Mouse (Mus musculus) heart, embryonic 12.5 days (tissue): ENCODE measurements around the gene Ppp1r11. TPM values are rescaled to one million over a fixed set of nuclear protein-coding genes. Genes with fewer than 3 reads are reported as not detected.

Source experiments
- ATAC-seq: fragments of 200-750 bp; cut with Nextera tagmentation; 2 replicates; pipeline ENCODE4 v1.8.0; 2017; ENCODE audit warnings: moderate TSS enrichment, moderate library complexity; ENCODE audit not compliant: insufficient number of reproducible peaks, low FRiP score
- H3K27ac ChIP-seq: fragments of 300-500 bp; sonication (generic); 2 replicates; pipeline ENCODE4 v1.5.1; 2016; ENCODE audit warnings: mild to moderate bottlenecking, moderate library complexity; ENCODE audit not compliant: poor library complexity, severe bottlenecking
- H3K27me3 ChIP-seq: fragments of 300-500 bp; sonication (generic); replicated peaks from 2 replicates; pipeline ENCODE4 v1.6.1; 2016; ENCODE audit warnings: mild to moderate bottlenecking, moderate library complexity
- H3K36me3 ChIP-seq: fragments of 300-500 bp; sonication (generic); 2 replicates; pipeline ENCODE4 v1.6.1; 2016; ENCODE audit warnings: mild to moderate bottlenecking, moderate library complexity
- H3K4me1 ChIP-seq: fragments of 300-500 bp; sonication (generic); replicated peaks from 2 replicates; pipeline ENCODE4 v1.6.1; 2016; ENCODE audit warnings: mild to moderate bottlenecking
- H3K4me2 ChIP-seq: fragments of 300-500 bp; sonication (generic); 2 replicates; pipeline ENCODE4 v1.6.1; 2016; ENCODE audit warnings: mild to moderate bottlenecking, moderate library complexity
- H3K4me3 ChIP-seq: fragments of 300-500 bp; sonication (generic); 2 replicates; pipeline ENCODE4 v1.5.1; 2016; ENCODE audit warnings: mild to moderate bottlenecking
- H3K9ac ChIP-seq: fragments of 300-500 bp; sonication (generic); 2 replicates; pipeline ENCODE4 v1.6.1; 2016; ENCODE audit warnings: mild to moderate bottlenecking, moderate library complexity
- H3K9me3 ChIP-seq: fragments of 300-500 bp; sonication (generic); replicated peaks from 2 replicates; pipeline ENCODE4 v1.6.1; 2016; ENCODE audit warnings: mild to moderate bottlenecking, moderate library complexity
- WGBS: fragments of 180-500 bp; shearing (Covaris S2); methylation state at CpG from one replicate; pipeline ENCODE4 v1.1.7; 2016; 5-methylcytosine and 5-hydroxymethylcytosine counted together
- polyA plus RNA-seq: library from polyadenylated mRNA; unstranded; fragments of >200 nt; fragmentation: Nextera tagmentation; extraction: Ambion mirVana; gene quantifications from 2 replicates; pipeline ENCODE4 v1.2.1, GENCODE M21; 2016

Ppp1r11 gene
- polyA plus RNA-seq, 1 experiment from 2014 or later, result 83.8 TPM

GRCm38 (mm10) chr17:36914108-36914507 lies 37.4 kb downstream of the Ppp1r11 start:
- ATAC-seq, result no peak
- Histone ChIP-seq H3K4me2 (no peak overlapping the region), H3K9ac (no peak overlapping the region), H3K4me1 (no peaks in the 10 kb centered on the region), H3K27me3 (no peaks in the 10 kb centered on the region; the same call in 1 of the 2 replicates), H3K27ac (no peak overlapping the region), H3K9me3 (no peaks in the 10 kb centered on the region), H3K4me3 (no peak overlapping the region), H3K36me3 (no peaks in the 10 kb centered on the region)
- WGBS, result 4% methylated on average over 2 of the region's 2 CpGs

- H3K9me3 ChIP-seq, result no peaks in the 10 kb centered on the region
- 67% methylated on average over 2 of the region's 2 CpGs for WGBS
- H3K36me3 ChIP-seq, result no peaks in the 10 kb centered on the region
- H3K9ac ChIP-seq, result no peak overlapping the region
- no peak for ATAC-seq
- peaks cover 4% of the 10 kb centered on the region for H3K27me3 ChIP-seq
- no peak overlapping the region for H3K4me3 ChIP-seq
- no peaks in the 10 kb centered on the region for H3K4me1 ChIP-seq
- H3K27ac ChIP-seq, result no peak overlapping the region
- no peak overlapping the region for H3K4me2 ChIP-seq
Observed at GRCm38 (mm10) chr17:36912031-36912430, 39.5 kb downstream of the Ppp1r11 start.

- WGBS, result 48% methylated on average over 4 of the region's 4 CpGs
- ATAC-seq, result no peak
- H3K27me3 ChIP-seq, result peaks cover 4% of the 10 kb centered on the region
- no peak overlapping the region for H3K27ac ChIP-seq
- H3K4me3 ChIP-seq, result no peak overlapping the region
- no peak overlapping the region for H3K9ac ChIP-seq
- H3K4me1 ChIP-seq, result no peaks in the 10 kb centered on the region
- H3K4me2 ChIP-seq, result no peak overlapping the region
- H3K9me3 ChIP-seq, result no peaks in the 10 kb centered on the region
- H3K36me3 ChIP-seq, result no peaks in the 10 kb centered on the region
Observed at GRCm38 (mm10) chr17:36909802-36910201, 41.7 kb downstream of the Ppp1r11 start.

GRCm38 (mm10) chr17:36908235-36908634 lies 43.3 kb downstream of the Ppp1r11 start:
- no peaks in the 10 kb centered on the region for H3K36me3 ChIP-seq
- H3K4me2 ChIP-seq, result no peak overlapping the region
- ATAC-seq, result no peak
- H3K27me3 ChIP-seq, result peaks cover 4% of the 10 kb centered on the region
- no peak overlapping the region for H3K27ac ChIP-seq
- H3K4me3 ChIP-seq, result no peak overlapping the region
- H3K4me1 ChIP-seq, result no peaks in the 10 kb centered on the region
- 48% methylated on average over 1 of the region's 1 CpGs for WGBS
- H3K9ac ChIP-seq, result no peak overlapping the region
- H3K9me3 ChIP-seq, result no peaks in the 10 kb centered on the region

- Histone ChIP-seq H3K27ac (no peak overlapping the region), H3K4me2 (no peak overlapping the region), H3K27me3 (peaks cover 10% of the 10 kb centered on the region; the same call in 1 of the 2 replicates), H3K9ac (no peak overlapping the region), H3K4me1 (no peaks in the 10 kb centered on the region), H3K9me3 (no peaks in the 10 kb centered on the region), H3K4me3 (no peak overlapping the region), H3K36me3 (no peaks in the 10 kb centered on the region)
- WGBS, result 65% methylated on average over 3 of the region's 3 CpGs
- ATAC-seq, result no peak
Observed at GRCm38 (mm10) chr17:36903651-36904050, 47.9 kb downstream of the Ppp1r11 start.

GRCm38 (mm10) chr17:36900691-36901090 lies 50.9 kb downstream of the Ppp1r11 start:
- 23% methylated on average over 1 of the region's 1 CpGs for WGBS

GRCm38 (mm10) chr17:36900001-36900400 lies 51.5 kb downstream of the Ppp1r11 start:
- 0 out of 2 replicates have a peak, but pooled peaks cover 6% of the 10 kb centered on the region for H3K27me3 ChIP-seq
- ATAC-seq, result no peak
- H3K36me3 ChIP-seq, result no peaks in the 10 kb centered on the region
- H3K27ac ChIP-seq, result no peak overlapping the region
- H3K4me3 ChIP-seq, result no peak overlapping the region
- no peaks in the 10 kb centered on the region for H3K4me1 ChIP-seq
- 69% methylated on average over 5 of the region's 5 CpGs for WGBS
- no peak overlapping the region for H3K4me2 ChIP-seq
- H3K9me3 ChIP-seq, result no peaks in the 10 kb centered on the region
- no peak overlapping the region for H3K9ac ChIP-seq

More at GRCm38 (mm10) chr17:36900691-36901090, 50.9 kb downstream of the Ppp1r11 start:
- ATAC-seq, result no peak
- no peak overlapping the region for H3K27ac ChIP-seq
- no peak overlapping the region for H3K9ac ChIP-seq
- no peaks in the 10 kb centered on the region for H3K36me3 ChIP-seq
- no peaks in the 10 kb centered on the region for H3K9me3 ChIP-seq
- 0 out of 2 replicates have a peak, but pooled peaks cover 6% of the 10 kb centered on the region for H3K27me3 ChIP-seq
- H3K4me1 ChIP-seq, result no peaks in the 10 kb centered on the region
- H3K4me3 ChIP-seq, result no peak overlapping the region
- no peak overlapping the region for H3K4me2 ChIP-seq

GRCm38 (mm10) chr17:36899376-36899775 lies 52.2 kb downstream of the Ppp1r11 start:
- H3K9me3 ChIP-seq, result no peaks in the 10 kb centered on the region
- no peak overlapping the region for H3K9ac ChIP-seq
- 62% methylated on average over 4 of the region's 4 CpGs for WGBS
- no peaks in the 10 kb centered on the region for H3K36me3 ChIP-seq
- H3K4me2 ChIP-seq, result no peak overlapping the region
- no peaks in the 10 kb centered on the region for H3K4me1 ChIP-seq
- H3K4me3 ChIP-seq, result no peak overlapping the region
- H3K27ac ChIP-seq, result no peak overlapping the region
- H3K27me3 ChIP-seq, result 0 out of 2 replicates have a peak, but pooled peaks cover 6% of the 10 kb centered on the region
- ATAC-seq, result no peak

Other genes with a start within 250 kb of the Ppp1r11 start
- not detected in 2 replicates for gene H2-M10.5, start 178.8 kb downstream of the Ppp1r11 start, polyA plus RNA-seq
- not detected in 2 replicates for gene H2-M10.6, start 139.6 kb downstream of the Ppp1r11 start, polyA plus RNA-seq
- 28.8 and 28.9 TPM in 2 replicates for gene Trim26, start 114.6 kb downstream of the Ppp1r11 start, polyA plus RNA-seq
- 0.40 and 0.47 TPM in 2 replicates for gene Trim15, start 84.5 kb downstream of the Ppp1r11 start, polyA plus RNA-seq
- 23.6 and 27.0 TPM in 2 replicates for gene Trim10, start 82.2 kb downstream of the Ppp1r11 start, polyA plus RNA-seq
- not detected in 2 replicates for gene Trim40, start 61.6 kb downstream of the Ppp1r11 start, polyA plus RNA-seq
- not detected in 2 replicates for gene Trim31, start 53.6 kb downstream of the Ppp1r11 start, polyA plus RNA-seq
- gene Rnf39, start 8.8 kb downstream of the Ppp1r11 start, polyA plus RNA-seq, result not detected in 2 replicates
- 37.5 and 40.3 TPM in 2 replicates for gene Znrd1, start 6.8 kb upstream of the Ppp1r11 start, polyA plus RNA-seq
- gene Znrd1as, start 6.9 kb upstream of the Ppp1r11 start, polyA plus RNA-seq, result 6.4 and 6.7 TPM in 2 replicates
- 0.20 TPM in 1 of 2 replicates, not detected in the other for gene 2410137M14Rik, start 29.5 kb upstream of the Ppp1r11 start, polyA plus RNA-seq
- 0.31 and 0.36 TPM in 2 replicates for gene H2-M5, start 37.8 kb upstream of the Ppp1r11 start, polyA plus RNA-seq
- 60.0 and 64.4 TPM in 2 replicates for gene Zfp57, start 49.4 kb upstream of the Ppp1r11 start, polyA plus RNA-seq
- 0.10 TPM in 1 of 2 replicates, not detected in the other for gene Mog, start 71.7 kb upstream of the Ppp1r11 start, polyA plus RNA-seq
- gene Gabbr1, start 94.2 kb upstream of the Ppp1r11 start, polyA plus RNA-seq, result 8.3 and 8.6 TPM in 2 replicates
- 0.08 TPM in 1 of 2 replicates, not detected in the other for gene Olfr90, start 136.8 kb upstream of the Ppp1r11 start, polyA plus RNA-seq
- gene Olfr91, start 146.5 kb upstream of the Ppp1r11 start, polyA plus RNA-seq, result 0.05 TPM in 1 of 2 replicates, not detected in the other
- not detected in 2 replicates for gene Olfr92, start 168.3 kb upstream of the Ppp1r11 start, polyA plus RNA-seq
- gene Olfr93, start 209.8 kb upstream of the Ppp1r11 start, polyA plus RNA-seq, result not detected in 2 replicates
- not detected in 2 replicates for gene Ubd, start 242.2 kb upstream of the Ppp1r11 start, polyA plus RNA-seq
- not detected in 2 replicates for gene Olfr94, start 249.3 kb upstream of the Ppp1r11 start, polyA plus RNA-seq